Mouse (Mus musculus): Measurements from ENCODE around the gene Bcl11a.

GRCm38 (mm10) chr11:24081687-24082384 is 4.0 kb downstream of the Bcl11a start:
- TF ChIP-seq CTCF (IDR thresholded peaks at IDR 0.05 in 2 of 3, conservative IDR thresholded peaks at IDR 0.05 in 1 of 3; ENCODE audit: control insufficient read depth in 1 of 3, insufficient read depth in 1 of 3, low read depth in 2 of 3, low read length in 3 of 3, poor library complexity in 1 of 3, severe bottlenecking in 1 of 3) (no peak), POLR2A (IDR thresholded peaks at IDR 0.05; ENCODE audit: control insufficient read depth in 1 of 2, insufficient read depth in 1 of 2, low read depth in 1 of 2, low read length in 2 of 2, poor library complexity in 1 of 2) (peak in 1 of 2 experiments; percentile 57; a peak in 3 of 4 replicates), POLR2AphosphoS5 (IDR thresholded peaks at IDR 0.05; ENCODE audit: borderline replicate concordance, low read depth, low read length) (no peak), MAZ (IDR thresholded peaks at IDR 0.05; ENCODE audit: low read depth, low read length) (no peak), EP300 (IDR thresholded peaks at IDR 0.05; ENCODE audit: low read depth in 1 of 2, low read length in 2 of 2) (no peak), JUND (IDR thresholded peaks at IDR 0.05; ENCODE audit: low read depth, low read length) (no peak), USF1 (IDR thresholded peaks at IDR 0.05; ENCODE audit: low read depth, low read length) (no peak)

Data from MEL (cell line).